Mouse (Mus musculus) 3134 (cell line): ENCODE measurements around the gene Acap1.
A peak's percentile ranks its signal among the peaks of the same experiment; 100 is the strongest.
"Not testable (repeated sequence)": the region's sequence is repeated elsewhere in the genome, so short reads cannot be mapped to it uniquely, and the experiment has no call there.

Source experiments
- DNase-seq: peaks from one replicate; pipeline ENCODE4 v3.0.0-alpha.2; 2011; ENCODE audit warnings: low spot score; ENCODE audit not compliant: insufficient read length; ENCODE audit errors: extremely low read depth

Acap1 gene

GRCm38 (mm10) chr11:69878399-69878798 is 16.9 kb downstream of the Acap1 start:
- DNase-seq, result no peak

- no peak for DNase-seq
Measured at GRCm38 (mm10) chr11:69877878-69878277, 17.5 kb downstream of the Acap1 start, which contains the start of gene Tmem95. Tmem95 (minus strand) TSS chr11:69878018.

- DNase-seq, result peak; percentile 82
Measured at GRCm38 (mm10) chr11:69876867-69877266, 18.5 kb downstream of the Acap1 start.

- no peak for DNase-seq
Measured at GRCm38 (mm10) chr11:69876186-69876585, 19.2 kb downstream of the Acap1 start.

- DNase-seq, result peak; percentile 56
Measured at GRCm38 (mm10) chr11:69872451-69872850, 22.9 kb downstream of the Acap1 start.

- DNase-seq, result no peak
Measured at GRCm38 (mm10) chr11:69871822-69872221, 23.5 kb downstream of the Acap1 start.

- DNase-seq, result no peak
Measured at GRCm38 (mm10) chr11:69870289-69871069, 24.9 kb downstream of the Acap1 start.

GRCm38 (mm10) chr11:69867335-69867734 is 28.0 kb downstream of the Acap1 start:
- no peak for DNase-seq

- no peak for DNase-seq
Measured at GRCm38 (mm10) chr11:69865561-69865960, 29.8 kb downstream of the Acap1 start.

GRCm38 (mm10) chr11:69864138-69864860 is 31.0 kb downstream of the Acap1 start:
- DNase-seq, result no peak

GRCm38 (mm10) chr11:69863729-69864128 is 31.6 kb downstream of the Acap1 start:
- not testable (repeated sequence) for DNase-seq

GRCm38 (mm10) chr11:69858113-69858998 is 37.0 kb downstream of the Acap1 start, which contains the start of gene Tnk1:
Tnk1 (minus strand) TSS chr11:69858730.
- DNase-seq, result no peak

- no peak for DNase-seq
Measured at GRCm38 (mm10) chr11:69855347-69855746, 40.0 kb downstream of the Acap1 start.

GRCm38 (mm10) chr11:69854680-69855079 is 40.7 kb downstream of the Acap1 start:
- DNase-seq, result no peak

- no peak for DNase-seq
Measured at GRCm38 (mm10) chr11:69853994-69854393, 41.3 kb downstream of the Acap1 start.

- no peak for DNase-seq
Measured at GRCm38 (mm10) chr11:69850754-69851153, 44.6 kb downstream of the Acap1 start.

- no peak for DNase-seq
Measured at GRCm38 (mm10) chr11:69849884-69850283, 45.5 kb downstream of the Acap1 start.

- DNase-seq, result no peak
Measured at GRCm38 (mm10) chr11:69849128-69849527, 46.2 kb downstream of the Acap1 start.

GRCm38 (mm10) chr11:69848021-69848420 is 47.3 kb downstream of the Acap1 start:
- no peak for DNase-seq

- DNase-seq, result peak; percentile 47
Measured at GRCm38 (mm10) chr11:69846738-69847688, 48.3 kb downstream of the Acap1 start.
